Mouse (Mus musculus): ENCODE results near the gene Rpl12. TPM values are rescaled to one million over a fixed set of nuclear protein-coding genes. Genes with fewer than 3 reads are reported as not detected.

Rpl12 gene
- polyA plus RNA-seq, 2 experiments = 247 to 1,484 TPM

DNA sequence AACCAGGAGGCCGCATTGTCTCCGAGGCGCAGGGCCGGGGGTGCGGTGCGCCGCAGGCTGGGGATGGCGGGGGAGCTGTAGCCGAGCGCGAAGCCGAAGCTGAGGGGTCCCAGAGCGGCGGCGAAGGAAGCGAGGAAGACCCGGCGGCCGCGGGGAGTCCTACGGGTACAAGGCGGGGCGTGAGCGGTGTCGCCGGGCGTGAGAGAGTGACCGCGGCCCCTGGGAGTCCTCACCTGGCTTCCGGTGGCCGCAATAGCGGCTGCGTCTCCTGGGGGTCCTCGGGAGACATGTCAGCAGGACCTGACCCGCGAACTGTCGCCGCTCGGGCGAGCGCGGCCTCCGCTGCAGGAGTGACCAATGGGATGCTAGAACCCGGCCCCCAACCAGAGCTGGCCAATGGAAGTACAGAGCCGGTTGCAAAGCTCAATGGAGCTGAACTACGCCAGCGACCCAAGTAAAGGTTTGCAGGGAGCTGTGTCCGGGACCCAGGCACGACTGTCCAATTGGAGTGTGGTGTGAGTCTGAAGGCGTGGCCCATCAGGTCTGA is 20.4 kb downstream of the Rpl12 start, which contains the start of gene Slc2a8:
Gene Slc2a8, minus strand, starts transcription at position 359 of the 547 bp plus-strand sequence.
- TF ChIP-seq POLR2A (IDR thresholded peaks at IDR 0.05; ENCODE audit: borderline replicate concordance, extremely low read depth, insufficient read depth, insufficient read length) = peak; percentile 91; the same call in 1 of the 2 replicates
- no peaks in the 10 kb centered on the region for H3K27me3 ChIP-seq (ENCODE audit: control insufficient read depth, insufficient read depth, low read length)
- H3K9me3 ChIP-seq (ENCODE audit: control insufficient read depth, low read length) = no peaks in the 10 kb centered on the region
- WGBS = 0% methylated on average over 50 of the region's 50 CpGs
- ATAC-seq (ENCODE audit: low FRiP score, low read depth) = peak; percentile 100
- peak within 1 kb of the TSS; percentile 68 for H3K4me3 ChIP-seq (replicated peaks; ENCODE audit: low read length)
- DNase-seq (ENCODE audit: low spot score) = peak; percentile 92
- H3K4me1 ChIP-seq (ENCODE audit: control insufficient read depth, insufficient read depth, low read length) = peaks cover 9% of the 10 kb centered on the region
- peaks cover 2% of the 10 kb centered on the region; the same call in 1 of the 2 replicates for H3K36me3 ChIP-seq (ENCODE audit: control insufficient read depth, insufficient read depth, low read length)
- H3K4me2 ChIP-seq (replicated peaks; ENCODE audit: low read depth, low read length, severe bottlenecking) = peak within 1 kb of the TSS; percentile 97
- peak within 1 kb of the TSS; percentile 76 for H3K9ac ChIP-seq (ENCODE audit: low read depth, low read length, severe bottlenecking)
- no peak within 1 kb of the TSS for H3K27ac ChIP-seq (replicated peaks; ENCODE audit: low read depth, low read length)

DNA sequence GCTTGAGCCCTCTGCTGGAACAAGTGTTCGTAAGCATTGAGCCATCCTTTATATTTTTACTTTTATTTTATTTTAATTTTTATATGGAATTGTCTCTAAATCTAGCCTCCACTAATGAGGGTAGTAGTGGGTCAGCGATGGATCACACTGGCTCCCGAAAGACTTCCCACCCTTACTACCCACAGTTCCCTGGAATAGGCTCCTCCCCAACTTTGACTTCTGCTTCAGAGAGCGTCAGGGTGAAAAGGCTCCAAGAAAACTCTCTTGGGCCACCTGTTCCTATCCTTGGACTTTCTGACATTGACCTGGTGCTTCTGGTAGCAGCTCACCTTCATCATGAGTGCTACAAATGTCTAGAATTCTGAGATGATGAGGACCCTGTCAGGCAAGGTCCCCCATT is 21.3 kb downstream of the Rpl12 start:
- Histone ChIP-seq H3K27ac (replicated peaks; ENCODE audit: low read depth, low read length) (no peak overlapping the region), H3K27me3 (ENCODE audit: control insufficient read depth, insufficient read depth, low read length) (no peaks in the 10 kb centered on the region), H3K9ac (ENCODE audit: low read depth, low read length, severe bottlenecking) (peak overlapping the region; percentile 40; the same call in 1 of the 2 replicates), H3K4me1 (ENCODE audit: control insufficient read depth, insufficient read depth, low read length) (peaks cover 9% of the 10 kb centered on the region), H3K9me3 (ENCODE audit: control insufficient read depth, low read length) (no peaks in the 10 kb centered on the region), H3K4me2 (replicated peaks; ENCODE audit: low read depth, low read length, severe bottlenecking) (peak overlapping the region; percentile 97), H3K4me3 (replicated peaks; ENCODE audit: low read length) (peak overlapping the region; percentile 68), H3K36me3 (ENCODE audit: control insufficient read depth, insufficient read depth, low read length) (peaks cover 2% of the 10 kb centered on the region; the same call in 1 of the 2 replicates)
- DNase-seq (ENCODE audit: low spot score) (no peak), ATAC-seq (ENCODE audit: low FRiP score, low read depth) (no peak)
- no peak for TF ChIP-seq POLR2A (IDR thresholded peaks at IDR 0.05; ENCODE audit: borderline replicate concordance, extremely low read depth, insufficient read depth, insufficient read length)
- WGBS = 6% methylated on average over 4 of the region's 4 CpGs

DNA sequence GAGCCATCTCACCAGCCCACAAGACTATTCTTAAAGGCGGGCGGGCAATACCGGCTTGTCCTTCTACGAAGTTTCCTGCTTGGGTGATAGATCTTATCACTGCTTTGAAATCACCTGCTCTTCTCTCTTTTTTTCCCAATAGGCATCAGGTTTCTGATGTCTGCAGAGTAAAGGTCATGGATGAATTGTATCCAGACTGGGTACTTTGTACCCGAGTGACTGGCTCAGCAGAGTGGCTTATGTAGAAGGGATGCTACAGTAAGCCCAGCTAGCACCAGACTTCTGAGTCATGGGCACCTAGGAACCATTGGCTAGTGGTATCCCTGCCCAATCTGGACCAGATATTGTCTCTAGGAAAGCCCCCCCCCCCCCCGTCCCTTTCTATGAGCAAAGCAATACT is 22.3 kb downstream of the Rpl12 start:
- H3K9ac ChIP-seq (ENCODE audit: low read depth, low read length, severe bottlenecking) = no peak overlapping the region
- 57% methylated on average over 6 of the region's 6 CpGs for WGBS
- no peak for ATAC-seq (ENCODE audit: low FRiP score, low read depth)
- peaks cover 9% of the 10 kb centered on the region for H3K4me1 ChIP-seq (ENCODE audit: control insufficient read depth, insufficient read depth, low read length)
- H3K4me2 ChIP-seq (replicated peaks; ENCODE audit: low read depth, low read length, severe bottlenecking) = no peak overlapping the region
- TF ChIP-seq POLR2A (IDR thresholded peaks at IDR 0.05; ENCODE audit: borderline replicate concordance, extremely low read depth, insufficient read depth, insufficient read length) = no peak
- no peaks in the 10 kb centered on the region for H3K9me3 ChIP-seq (ENCODE audit: control insufficient read depth, low read length)
- no peak overlapping the region for H3K27ac ChIP-seq (replicated peaks; ENCODE audit: low read depth, low read length)
- H3K27me3 ChIP-seq (ENCODE audit: control insufficient read depth, insufficient read depth, low read length) = no peaks in the 10 kb centered on the region
- no peak for DNase-seq (ENCODE audit: low spot score)
- no peak overlapping the region for H3K4me3 ChIP-seq (replicated peaks; ENCODE audit: low read length)
- H3K36me3 ChIP-seq (ENCODE audit: control insufficient read depth, insufficient read depth, low read length) = peaks cover 2% of the 10 kb centered on the region; the same call in 1 of the 2 replicates

DNA sequence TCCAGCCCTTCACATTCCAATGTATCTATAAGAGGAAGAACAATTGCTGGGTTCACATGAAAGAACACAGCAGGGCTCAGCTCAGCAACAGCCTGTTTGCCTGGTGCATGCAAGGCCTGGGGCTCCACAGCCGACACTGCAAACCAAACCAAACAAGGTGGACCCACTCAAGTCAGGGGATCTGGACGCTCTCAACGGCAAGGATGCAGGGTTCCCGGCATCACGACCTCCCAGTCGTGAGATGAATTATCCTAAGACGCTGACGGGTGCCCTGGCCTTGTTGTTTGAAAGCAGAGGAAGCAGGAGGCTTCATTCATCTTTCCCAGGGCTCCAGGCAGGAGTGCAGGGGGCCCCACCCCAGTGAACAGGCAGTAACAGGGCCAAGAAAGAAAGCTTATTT is 24.5 kb downstream of the Rpl12 start:
- Histone ChIP-seq H3K9me3 (ENCODE audit: control insufficient read depth, low read length) (no peaks in the 10 kb centered on the region), H3K27me3 (ENCODE audit: control insufficient read depth, insufficient read depth, low read length) (no peaks in the 10 kb centered on the region), H3K4me1 (ENCODE audit: control insufficient read depth, insufficient read depth, low read length) (peaks cover 5% of the 10 kb centered on the region), H3K9ac (ENCODE audit: low read depth, low read length, severe bottlenecking) (no peak overlapping the region), H3K27ac (replicated peaks; ENCODE audit: low read depth, low read length) (no peak overlapping the region), H3K36me3 (ENCODE audit: control insufficient read depth, insufficient read depth, low read length) (0 out of 2 replicates have a peak, but pooled peaks cover 2% of the 10 kb centered on the region), H3K4me2 (replicated peaks; ENCODE audit: low read depth, low read length, severe bottlenecking) (no peak overlapping the region), H3K4me3 (replicated peaks; ENCODE audit: low read length) (no peak overlapping the region)
- WGBS = 68% methylated on average over 8 of the region's 8 CpGs
- ATAC-seq (ENCODE audit: low FRiP score, low read depth) = no peak
- TF ChIP-seq POLR2A (IDR thresholded peaks at IDR 0.05; ENCODE audit: borderline replicate concordance, extremely low read depth, insufficient read depth, insufficient read length) = no peak
- DNase-seq (ENCODE audit: low spot score) = no peak

DNA sequence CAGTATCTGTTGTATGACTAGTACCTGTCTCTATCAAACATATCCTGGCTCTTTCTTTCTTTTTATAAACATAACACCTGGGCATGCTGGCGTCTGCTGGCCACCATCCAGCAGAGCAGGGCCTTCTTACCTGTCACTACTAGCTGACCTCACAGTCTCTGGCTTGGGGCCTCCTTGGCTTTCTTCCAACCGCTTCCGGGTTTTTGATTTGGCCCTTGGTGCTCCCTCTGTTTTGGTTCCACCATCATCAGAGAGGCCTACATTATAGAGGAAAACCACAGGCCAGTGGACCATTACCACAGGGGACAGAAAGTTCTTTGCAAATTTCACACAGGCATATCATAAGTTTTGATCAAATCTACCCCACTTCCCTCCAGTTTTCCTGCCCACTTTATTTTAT is 28.0 kb downstream of the Rpl12 start:
- no peaks in the 10 kb centered on the region for H3K9me3 ChIP-seq (ENCODE audit: control insufficient read depth, low read length)
- no peak overlapping the region for H3K4me3 ChIP-seq (replicated peaks; ENCODE audit: low read length)
- no peak overlapping the region for H3K9ac ChIP-seq (ENCODE audit: low read depth, low read length, severe bottlenecking)
- H3K27me3 ChIP-seq (ENCODE audit: control insufficient read depth, insufficient read depth, low read length) = no peaks in the 10 kb centered on the region
- no peak overlapping the region for H3K27ac ChIP-seq (replicated peaks; ENCODE audit: low read depth, low read length)
- no peaks in the 10 kb centered on the region for H3K4me1 ChIP-seq (ENCODE audit: control insufficient read depth, insufficient read depth, low read length)
- H3K4me2 ChIP-seq (replicated peaks; ENCODE audit: low read depth, low read length, severe bottlenecking) = no peak overlapping the region
- 70% methylated on average over 3 of the region's 3 CpGs for WGBS
- TF ChIP-seq POLR2A (IDR thresholded peaks at IDR 0.05; ENCODE audit: borderline replicate concordance, extremely low read depth, insufficient read depth, insufficient read length) = no peak
- no peak for ATAC-seq (ENCODE audit: low FRiP score, low read depth)
- no peak for DNase-seq (ENCODE audit: low spot score)
- 0 out of 2 replicates have a peak, but pooled peaks cover 2% of the 10 kb centered on the region for H3K36me3 ChIP-seq (ENCODE audit: control insufficient read depth, insufficient read depth, low read length)
